Mouse (Mus musculus) granulocyte monocyte progenitor cell, adult 5-6 weeks (primary cell): ENCODE data around the gene Zmym4. TPM values are rescaled to one million over a fixed set of nuclear protein-coding genes. Genes with fewer than 3 reads are reported as not detected.

Experiments used
- ATAC-seq: replicated peaks from 2 replicates; pipeline ENCODE4 v1.8.0; 2016; ENCODE audit warnings: mild to moderate bottlenecking, moderate TSS enrichment, inconsistent platforms; ENCODE audit not compliant: poor library complexity, severe bottlenecking
- total RNA-seq, 2 experiments: library from RNA; stranded (forward) in 1 of 2; stranded (reverse) in 1 of 2; fragments of 200-712, 200-1000 nt in 1 of 2; fragments of >200 nt in 1 of 2; fragmentation: Nextera tagmentation in 1 of 2; gene quantifications; 2 replicates each; pipeline ENCODE4 v1.2.3; 2014 to 2017

Zmym4 gene
- total RNA-seq, 2 experiments from 2014 or later = 36.8 to 60.9 TPM

DNA sequence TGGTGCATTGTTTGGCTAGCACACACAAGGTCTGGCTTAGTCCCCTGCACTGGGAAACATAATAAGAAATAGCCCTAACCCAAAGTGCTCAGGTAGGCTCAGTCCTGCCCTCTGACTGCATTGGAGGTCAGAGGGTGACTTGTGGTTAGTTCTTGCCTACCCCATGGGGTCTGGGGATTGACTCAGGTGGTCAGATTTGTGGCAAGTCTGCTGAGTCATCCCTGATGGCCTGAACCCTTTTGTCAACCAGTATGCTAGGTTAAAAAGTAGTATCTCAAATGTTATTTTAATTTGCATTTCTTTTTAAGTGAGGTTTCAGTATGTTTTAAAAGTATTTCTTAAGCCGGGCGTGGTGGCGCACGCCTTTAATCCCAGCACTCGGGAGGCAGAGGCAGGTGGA is 136.8 kb downstream of the Zmym4 start:
- ATAC-seq = no peak

DNA sequence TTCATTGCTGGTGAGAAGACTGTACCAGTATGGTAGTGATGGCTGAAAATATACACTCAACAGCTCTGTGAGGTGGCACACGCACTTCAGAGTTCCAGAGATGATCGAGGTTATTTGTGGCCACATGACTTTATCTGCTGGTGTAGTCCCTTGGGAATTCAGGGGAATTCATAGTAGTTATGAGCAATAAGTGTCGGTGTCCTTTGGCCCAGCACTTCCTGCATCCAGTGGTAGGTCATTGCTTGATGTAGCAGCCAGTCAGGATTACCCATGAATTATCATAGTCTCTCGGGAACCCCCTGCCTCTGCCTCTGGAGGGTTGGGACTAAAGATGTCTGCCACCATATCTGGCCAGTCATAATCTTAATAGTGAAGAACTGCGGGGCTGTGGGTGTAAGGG is 144.0 kb downstream of the Zmym4 start:
- no peak for ATAC-seq

DNA sequence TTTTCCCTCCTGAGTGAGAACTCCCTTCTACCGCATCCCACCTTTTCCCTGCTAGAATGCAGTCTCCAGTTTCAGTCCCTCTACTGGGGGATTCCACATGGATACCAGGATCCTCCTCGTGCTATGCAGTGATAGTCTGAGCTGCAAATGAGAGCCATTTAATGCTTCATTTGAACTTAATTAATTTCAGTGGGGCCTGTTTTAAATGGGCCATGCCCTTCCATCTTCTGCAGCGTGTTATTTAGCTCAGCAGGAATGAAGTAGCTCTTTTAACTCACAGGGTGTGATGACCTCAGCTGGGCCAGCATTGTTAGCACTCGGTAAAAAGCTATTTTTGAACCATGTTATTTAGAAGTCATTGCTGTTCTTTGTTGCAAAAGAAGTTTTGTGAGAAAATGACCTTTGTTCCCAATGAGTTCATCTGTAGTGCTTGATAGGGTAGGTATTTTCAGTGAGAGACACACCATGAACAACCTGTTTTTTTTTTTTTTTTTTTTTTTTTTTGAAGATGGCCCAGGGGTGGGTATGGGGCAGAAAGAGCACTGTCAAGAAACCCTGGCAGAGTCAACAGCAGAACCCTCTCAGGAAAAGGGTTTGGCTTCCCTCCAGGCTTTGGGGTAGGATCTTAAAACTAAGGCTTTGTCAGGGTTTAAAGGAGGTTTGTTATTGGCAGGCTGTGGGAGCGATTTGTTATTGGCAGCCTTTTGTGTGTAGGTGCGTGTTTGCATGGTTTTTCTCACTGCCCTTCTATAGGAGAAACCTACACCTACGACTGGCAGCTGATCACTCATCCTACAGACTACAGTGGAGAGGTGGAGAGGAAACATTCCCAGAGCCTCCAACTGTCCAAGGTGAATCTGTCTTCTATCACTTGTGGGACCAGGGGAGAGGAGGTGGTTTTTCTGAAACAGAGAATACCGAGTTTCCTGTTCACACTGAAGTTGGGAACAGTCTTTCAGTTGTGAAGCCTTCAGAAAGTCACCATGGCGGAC is 144.7 kb downstream of the Zmym4 start:
- ATAC-seq = no peak

DNA sequence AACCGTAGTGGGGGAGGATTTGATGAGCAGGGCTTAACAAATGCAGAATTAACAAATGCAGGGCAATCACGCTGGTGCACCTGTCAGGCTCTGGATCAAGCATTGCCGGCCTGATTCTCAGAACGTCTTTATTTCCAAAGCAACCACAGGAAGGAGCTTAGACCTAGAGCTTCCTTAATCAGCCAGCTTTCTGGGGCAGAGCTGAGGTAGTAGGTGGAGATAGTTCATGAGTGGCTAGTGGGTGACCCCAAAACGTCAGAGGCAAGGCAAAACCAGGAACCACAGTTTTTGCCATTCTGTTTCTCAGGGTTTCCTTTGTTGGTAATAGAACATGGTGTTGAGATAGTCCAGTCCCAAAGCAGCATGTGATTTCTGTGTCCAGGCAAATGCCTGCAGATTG is 153.1 kb downstream of the Zmym4 start:
- peak; percentile 84 for ATAC-seq

DNA sequence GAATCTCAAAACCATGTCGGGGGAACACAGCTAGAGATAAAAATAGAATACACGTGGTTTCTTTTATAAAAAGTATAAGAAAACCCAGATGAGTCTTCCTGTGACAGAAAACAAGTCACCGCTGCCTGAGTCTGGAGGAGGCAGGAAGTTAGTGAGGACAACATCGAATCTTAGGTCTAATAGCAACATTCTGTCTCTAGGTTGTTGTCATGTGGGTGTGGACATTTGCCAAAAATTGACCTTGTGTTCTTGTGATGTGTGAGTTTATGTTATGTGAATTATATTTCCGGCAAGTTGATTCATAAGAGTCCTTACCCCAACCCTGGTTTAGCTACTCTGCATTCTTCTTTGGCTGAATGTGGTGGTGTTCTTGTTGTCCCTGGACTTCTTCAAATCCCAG is 154.7 kb downstream of the Zmym4 start:
- ATAC-seq = no peak

Other genes with a start within 250 kb of the Zmym4 start
- gene Tfap2e, start 231.9 kb downstream of the Zmym4 start, total RNA-seq (2014; fragmentation: Nextera tagmentation) = not detected in 2 replicates
- gene Tfap2e, start 231.9 kb downstream of the Zmym4 start, total RNA-seq (2017) = not detected in 2 replicates
- gene Ncdn, start 214.7 kb downstream of the Zmym4 start, total RNA-seq (2014; fragmentation: Nextera tagmentation) = 13.0 and 17.9 TPM in 2 replicates
- gene Ncdn, start 214.7 kb downstream of the Zmym4 start, total RNA-seq (2017) = 6.3 and 10.1 TPM in 2 replicates
- gene AU040320, start 214.6 kb downstream of the Zmym4 start, total RNA-seq (2014; fragmentation: Nextera tagmentation) = 15.4 and 16.2 TPM in 2 replicates
- gene AU040320, start 214.6 kb downstream of the Zmym4 start, total RNA-seq (2017) = 13.2 and 16.8 TPM in 2 replicates
- 384 and 480 TPM in 2 replicates for gene Sfpq, start 53.2 kb upstream of the Zmym4 start, total RNA-seq (2014; fragmentation: Nextera tagmentation)
- gene Sfpq, start 53.2 kb upstream of the Zmym4 start, total RNA-seq (2017) = 580 and 667 TPM in 2 replicates
- gene Zmym1, start 93.0 kb upstream of the Zmym4 start, total RNA-seq (2014; fragmentation: Nextera tagmentation) = 7.9 and 10.5 TPM in 2 replicates
- gene Zmym1, start 93.0 kb upstream of the Zmym4 start, total RNA-seq (2017) = 15.1 and 18.8 TPM in 2 replicates
- 14.4 and 20.7 TPM in 2 replicates for gene Zmym6, start 109.2 kb upstream of the Zmym4 start, total RNA-seq (2014; fragmentation: Nextera tagmentation)
- gene Zmym6, start 109.2 kb upstream of the Zmym4 start, total RNA-seq (2017) = 12.4 and 16.5 TPM in 2 replicates
- gene Tmem35b, start 155.6 kb upstream of the Zmym4 start, total RNA-seq (2014; fragmentation: Nextera tagmentation) = 13.4 and 16.3 TPM in 2 replicates
- gene Tmem35b, start 155.6 kb upstream of the Zmym4 start, total RNA-seq (2017) = 7.2 and 9.2 TPM in 2 replicates
- gene Dlgap3, start 201.1 kb upstream of the Zmym4 start, total RNA-seq (2014; fragmentation: Nextera tagmentation) = not detected in 2 replicates
- gene Dlgap3, start 201.1 kb upstream of the Zmym4 start, total RNA-seq (2017) = 0.04 TPM in 1 of 2 replicates, not detected in the other